Mouse (Mus musculus): ENCODE data around the gene Aknad1. TPM values are rescaled to one million over a fixed set of nuclear protein-coding genes. Genes with fewer than 3 reads are reported as not detected.
A peak's percentile ranks its signal among the peaks of the same experiment; 100 is the strongest.

Gene Aknad1
- not detected for total RNA-seq (2021)
- not detected in 2 replicates for polyA plus RNA-seq (2012; rRNA removed)
- long read RNA-seq = 0 reads

GRCm38 (mm10) chr3:108739045-108739708 lies at the start of gene Aknad1:
TSS of gene Aknad1 (plus strand) at chr3:108739658.
- no peak for DNase-seq

GRCm38 (mm10) chr3:108689979-108690378 lies 49.5 kb upstream of the Aknad1 start:
- DNase-seq = peak; percentile 15

DNA sequence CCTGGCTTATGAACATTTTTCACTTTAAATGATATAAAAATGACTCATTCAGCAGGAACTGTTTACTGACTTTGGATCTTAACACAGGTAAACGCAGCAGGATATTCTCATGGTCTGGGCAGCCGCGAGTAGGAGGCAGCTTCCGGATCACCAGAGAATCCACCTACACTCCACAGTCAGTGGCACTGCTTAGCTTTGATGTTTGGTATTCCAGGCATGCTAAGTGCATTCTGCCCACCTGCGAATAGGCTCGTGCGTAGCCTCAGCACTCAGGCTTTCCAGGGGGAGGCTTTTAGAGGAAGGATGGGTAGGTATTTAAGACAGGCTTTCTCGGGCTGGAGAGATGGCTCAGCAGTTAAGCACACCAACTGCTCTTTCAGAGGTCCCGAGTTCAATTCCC lies 45.1 kb upstream of the Aknad1 start:
- no peak for DNase-seq

DNA sequence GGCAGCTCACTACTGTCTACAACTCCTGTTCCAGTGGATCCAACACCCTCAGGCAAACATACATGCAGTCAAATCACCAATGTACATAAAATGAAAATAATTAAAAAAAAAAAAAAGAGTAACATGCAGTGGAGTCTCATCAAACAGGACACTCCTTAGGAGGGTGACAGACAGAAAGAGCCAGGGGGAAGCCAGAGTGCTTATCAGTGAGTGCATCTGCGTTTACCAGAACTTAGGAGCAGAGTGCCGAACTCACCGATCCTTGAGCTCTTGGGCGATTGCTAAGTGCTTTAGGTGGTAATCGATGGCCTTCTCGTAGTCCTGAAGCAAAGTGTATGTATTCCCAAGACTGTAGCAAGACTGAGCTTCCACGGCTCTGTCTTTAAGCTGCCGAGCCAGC lies 40.8 kb upstream of the Aknad1 start:
- DNase-seq = no peak

GRCm38 (mm10) chr3:108699786-108700185 lies 39.7 kb upstream of the Aknad1 start:
- DNase-seq = no peak

DNA sequence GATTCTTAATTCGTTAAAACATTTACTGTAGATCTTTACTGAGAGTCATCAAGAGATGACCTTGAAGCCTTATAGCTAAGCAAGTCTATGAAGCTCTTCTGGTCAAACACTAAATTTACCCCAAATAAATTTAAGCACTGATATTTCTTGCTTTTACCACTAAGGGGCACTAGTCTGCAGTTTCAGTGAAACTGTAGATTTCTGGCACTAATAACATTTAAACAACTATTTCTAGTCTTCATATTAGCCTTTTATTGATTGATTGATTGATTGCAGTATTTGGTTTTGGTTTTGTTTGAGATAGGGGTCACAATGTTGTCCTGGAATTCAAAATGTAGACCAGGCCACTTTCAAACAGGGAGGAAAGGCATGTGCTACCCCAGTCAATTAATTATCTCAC lies 38.2 kb upstream of the Aknad1 start:
- no peak for DNase-seq

DNA sequence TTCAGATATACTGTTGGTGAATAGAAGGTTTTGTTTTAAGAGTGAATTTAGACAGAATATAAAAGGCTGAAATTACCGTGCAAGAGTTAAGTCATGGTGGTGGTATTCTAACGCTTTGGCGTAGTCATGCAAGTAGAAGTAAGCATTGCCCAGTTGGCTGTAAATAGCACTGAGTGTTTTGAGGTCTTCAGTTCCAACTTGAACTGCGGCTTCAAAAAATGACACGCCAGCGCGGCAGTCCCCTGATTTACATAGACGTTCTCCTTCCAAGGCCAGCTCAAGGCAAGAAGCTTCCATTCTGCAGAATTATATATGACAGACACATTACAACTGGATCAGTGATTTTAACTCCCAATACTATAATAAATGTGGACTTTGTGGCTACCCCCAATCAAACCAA lies 36.7 kb upstream of the Aknad1 start:
- DNase-seq = no peak

- no peak for DNase-seq
These were observed 28.2 kb upstream of the Aknad1 start for GRCm38 (mm10) chr3:108711296-108711695.

GRCm38 (mm10) chr3:108713065-108713675 lies 26.3 kb upstream of the Aknad1 start:
- no peak for DNase-seq

DNA sequence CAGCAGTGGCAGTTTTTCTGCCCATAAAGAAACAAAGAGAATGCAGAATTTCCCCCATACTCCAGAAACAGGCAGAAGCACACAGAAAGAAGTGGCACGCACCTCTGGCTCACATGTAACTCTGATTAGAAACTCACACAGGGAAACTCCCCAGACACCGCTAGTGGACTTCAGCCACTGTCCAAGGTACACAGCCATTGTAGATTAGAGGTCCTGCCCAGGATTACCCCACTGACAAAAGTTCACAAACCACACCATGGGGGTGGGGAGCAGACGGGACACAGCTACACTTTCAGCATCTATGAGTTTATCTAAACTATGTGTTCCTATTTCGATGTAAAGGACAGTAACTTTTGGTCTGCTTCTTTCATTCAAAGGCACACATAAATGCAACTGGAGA lies 24.6 kb upstream of the Aknad1 start:
- DNase-seq = no peak

GRCm38 (mm10) chr3:108717896-108718502 lies 21.5 kb upstream of the Aknad1 start:
- no peak for DNase-seq

- no peak for DNase-seq
These were observed 20.1 kb upstream of the Aknad1 start for GRCm38 (mm10) chr3:108719357-108719756.

DNA sequence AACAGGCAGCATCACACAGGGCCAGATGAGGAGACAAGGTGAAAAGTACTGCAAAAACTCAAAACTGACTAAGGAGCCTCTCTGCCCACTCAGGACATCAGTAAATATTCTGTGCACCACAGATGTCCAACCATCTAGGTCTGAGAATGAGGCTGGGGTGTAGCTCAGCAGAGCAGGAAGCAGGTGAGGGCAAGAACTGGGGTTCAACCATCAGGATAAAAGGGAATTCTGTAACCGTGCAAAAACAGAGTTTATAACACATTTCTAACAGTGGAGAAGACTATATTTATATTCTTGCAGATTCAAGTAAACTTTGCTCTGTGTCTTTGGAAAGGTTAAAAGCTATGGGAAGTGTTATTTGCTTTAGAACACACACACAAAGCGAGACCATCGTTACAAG lies 19.7 kb upstream of the Aknad1 start:
- DNase-seq = no peak

DNA sequence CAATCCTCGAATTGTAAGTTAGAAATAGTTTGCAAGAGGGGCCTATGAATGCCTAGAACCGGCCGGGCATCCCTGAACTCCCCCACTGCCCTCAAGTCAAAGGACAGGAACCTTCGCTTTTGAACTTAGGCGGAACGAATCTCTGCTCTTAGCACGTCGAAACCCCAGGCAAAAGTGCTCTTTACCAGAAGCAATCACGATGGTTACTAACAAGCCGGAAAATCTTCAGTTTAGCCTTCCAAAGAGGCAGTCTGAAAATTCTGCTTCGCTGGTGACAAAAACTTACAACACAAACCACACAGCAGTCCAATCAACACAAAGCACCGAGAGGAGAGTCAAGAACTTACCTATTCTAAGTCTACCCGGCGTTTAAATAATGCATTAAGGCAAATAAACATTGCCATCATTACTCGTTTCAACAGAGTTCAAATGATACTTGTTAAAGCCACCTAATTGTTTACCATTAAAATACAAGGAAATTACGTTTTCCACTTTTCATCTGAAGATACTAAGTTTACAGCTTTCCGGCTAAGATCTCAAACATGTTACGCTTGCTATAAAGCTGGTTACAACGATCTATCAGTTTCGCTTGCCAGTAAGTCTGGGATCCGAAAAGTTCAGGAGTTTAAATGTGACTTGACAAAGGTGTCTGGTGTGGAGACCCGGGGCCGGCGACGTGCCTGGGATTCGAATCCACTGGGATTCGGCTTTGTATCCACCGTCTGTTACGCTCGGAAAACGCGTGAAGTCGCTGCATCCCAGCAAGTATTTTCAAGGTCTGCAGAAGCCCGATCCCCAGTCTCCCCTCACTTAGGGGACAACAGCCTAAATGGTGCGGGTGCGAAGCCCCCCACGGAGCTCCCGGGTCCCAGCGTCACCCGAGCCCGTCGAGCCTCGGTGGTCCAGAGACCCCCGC lies 18.1 kb upstream of the Aknad1 start:
- DNase-seq = peak; percentile 64

GRCm38 (mm10) chr3:108722036-108722872 lies 17.2 kb upstream of the Aknad1 start, which contains the start of gene Gpsm2:
TSS of gene Gpsm2 (minus strand) at chr3:108722309.
- peak; percentile 98 for DNase-seq

DNA sequence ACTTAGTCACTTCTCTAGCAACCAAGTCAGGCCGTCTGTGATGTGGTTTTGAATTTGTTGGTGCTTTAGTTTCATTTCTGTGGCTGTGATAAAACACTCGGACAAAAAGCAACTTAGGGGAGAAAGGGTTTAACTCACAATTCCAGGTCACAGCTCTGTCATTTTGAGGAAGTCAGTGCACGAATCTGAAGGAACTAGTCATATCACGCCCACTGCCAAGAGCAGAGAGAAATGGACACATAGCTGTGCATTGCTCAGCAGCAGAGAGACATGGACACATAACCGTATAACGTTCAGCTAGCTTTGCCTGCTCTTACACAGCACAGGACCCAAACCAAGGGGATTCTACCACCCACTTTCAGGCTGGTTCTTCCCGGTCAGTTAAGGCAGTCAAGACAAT lies 13.0 kb upstream of the Aknad1 start:
- no peak for DNase-seq

- DNase-seq = no peak
These were observed 12.1 kb upstream of the Aknad1 start for GRCm38 (mm10) chr3:108727344-108727743.

DNA sequence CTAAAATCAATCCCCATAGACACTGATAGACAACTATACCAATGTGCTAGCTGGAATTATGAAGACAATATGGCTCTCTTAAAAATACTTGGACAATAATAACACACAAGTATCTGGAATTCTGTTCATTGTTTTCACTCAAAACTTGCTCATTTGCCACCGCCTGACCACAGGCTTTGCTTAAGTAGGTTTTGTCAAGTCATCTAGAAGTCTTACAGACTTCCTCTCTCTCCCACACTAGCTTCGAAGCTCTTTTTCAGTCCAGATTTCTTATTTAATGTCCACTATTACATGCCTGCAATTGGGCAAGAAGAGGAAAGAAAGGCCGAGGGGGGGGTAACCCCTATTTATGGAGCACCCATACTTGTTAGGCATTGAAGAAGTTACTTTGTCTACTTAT lies 11.7 kb upstream of the Aknad1 start:
- no peak for DNase-seq

- no peak for DNase-seq
These were observed 9.1 kb upstream of the Aknad1 start for GRCm38 (mm10) chr3:108730316-108730715.

GRCm38 (mm10) chr3:108737761-108738160 lies 1.7 kb upstream of the Aknad1 start:
- no peak for DNase-seq

DNA sequence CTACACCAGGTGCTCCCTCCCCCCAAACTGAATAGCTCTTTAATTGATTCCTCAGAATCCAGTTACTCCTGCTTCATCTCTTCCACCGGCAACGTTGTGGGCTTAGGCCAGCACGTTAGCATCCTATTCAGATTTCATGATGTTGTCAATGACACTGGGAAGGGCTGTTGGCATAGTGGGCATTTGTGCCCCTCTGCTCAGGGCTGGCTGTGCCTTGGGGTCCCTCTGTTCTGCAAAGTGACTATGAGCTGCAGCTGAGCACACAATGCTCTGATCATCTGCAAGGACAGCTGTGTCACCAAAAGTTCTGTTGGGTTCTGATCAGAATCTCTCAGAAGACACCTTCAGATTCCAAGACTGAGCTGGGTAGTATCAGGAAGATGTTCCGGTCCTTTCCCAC lies 4.6 kb downstream of the Aknad1 start:
- no peak for DNase-seq
